Mouse (Mus musculus) frontal cortex, adult 2 months (tissue): ENCODE measurements around the gene Car5a. TPM values are rescaled to one million over a fixed set of nuclear protein-coding genes. Genes with fewer than 3 reads are reported as not detected.

Experiments used
- DNase-seq, 2 experiments: peaks; one replicate each; pipeline ENCODE4 v3.0.0; 2022; ENCODE audit warnings: low spot score in 1 of 2; ENCODE audit errors: extremely low spot score in 1 of 2
- polyA plus RNA-seq: library from polyadenylated mRNA; depleted of rRNA; stranded (reverse); fragments of >200 nt; gene quantifications from 2 replicates; pipeline ENCODE4 v1.2.3, GENCODE M21; 2012; rRNA removed

The Car5a gene
- polyA plus RNA-seq, 1 experiment, result 0.34 TPM

- no peak for DNase-seq
Observed at GRCm38 (mm10) chr8:121887547-121887946, 57.2 kb downstream of the Car5a start.

- no peak for DNase-seq
Observed at GRCm38 (mm10) chr8:121885433-121885832, 59.3 kb downstream of the Car5a start.

GRCm38 (mm10) chr8:121885001-121885400 is 59.7 kb downstream of the Car5a start:
- DNase-seq, result no peak

- DNase-seq, result no peak
Observed at GRCm38 (mm10) chr8:121884181-121884580, 60.5 kb downstream of the Car5a start.

GRCm38 (mm10) chr8:121881921-121882320 is 62.8 kb downstream of the Car5a start:
- DNase-seq, result no peak

GRCm38 (mm10) chr8:121880818-121881217 is 63.9 kb downstream of the Car5a start:
- DNase-seq, result no peak

GRCm38 (mm10) chr8:121879712-121880111 is 65.0 kb downstream of the Car5a start:
- DNase-seq, result no peak

GRCm38 (mm10) chr8:121877828-121878480 is 66.8 kb downstream of the Car5a start:
- no peak for DNase-seq

GRCm38 (mm10) chr8:121877212-121877611 is 67.5 kb downstream of the Car5a start:
- no peak for DNase-seq

- DNase-seq, result no peak
Observed at GRCm38 (mm10) chr8:121875517-121875916, 69.2 kb downstream of the Car5a start.

GRCm38 (mm10) chr8:121875045-121875444 is 69.7 kb downstream of the Car5a start:
- DNase-seq, result peak in 1 of 2 experiments; percentile 45

GRCm38 (mm10) chr8:121874031-121874430 is 70.7 kb downstream of the Car5a start:
- peak in 1 of 2 experiments; percentile 55 for DNase-seq

- no peak for DNase-seq
Observed at GRCm38 (mm10) chr8:121871833-121872440, 72.8 kb downstream of the Car5a start.

GRCm38 (mm10) chr8:121870190-121870589 is 74.5 kb downstream of the Car5a start:
- no peak for DNase-seq

- DNase-seq, result no peak
Observed at GRCm38 (mm10) chr8:121868896-121869295, 75.8 kb downstream of the Car5a start.

GRCm38 (mm10) chr8:121868196-121868595 is 76.5 kb downstream of the Car5a start:
- DNase-seq, result no peak

Other genes starting within 250 kb of the Car5a start
- gene Jph3, start 215.3 kb downstream of the Car5a start, polyA plus RNA-seq, result 138 and 159 TPM in 2 replicates
- 44.5 and 50.3 TPM in 2 replicates for gene Klhdc4, start 115.3 kb downstream of the Car5a start, polyA plus RNA-seq
- gene Slc7a5, start 37.2 kb downstream of the Car5a start, polyA plus RNA-seq, result 63.7 and 70.1 TPM in 2 replicates
- 69.6 and 81.2 TPM in 2 replicates for gene Banp, start 4.8 kb upstream of the Car5a start, polyA plus RNA-seq